Mouse (Mus musculus) G1E (cell line): ENCODE results near the gene Ptbp1.

Experiments used
- CTCF ChIP-seq: IDR thresholded peaks from 2 replicates; pipeline ENCODE4 v1.5.1; 2012; ENCODE audit warnings: low read depth, low read length, inconsistent platforms, mixed read lengths
- GATA1 ChIP-seq: IDR thresholded peaks from 2 replicates; pipeline ENCODE4 v1.6.1; 2012; ENCODE audit warnings: borderline replicate concordance, low read length, inconsistent platforms, mixed read lengths
- GATA2 ChIP-seq: IDR thresholded peaks from 2 replicates; pipeline ENCODE4 v1.6.1; 2012; ENCODE audit warnings: low read depth, low read length, inconsistent platforms, borderline replicate concordance
- POLR2AphosphoS5 ChIP-seq: IDR thresholded peaks from 2 replicates; pipeline ENCODE4 v1.6.1; 2012; ENCODE audit warnings: low read depth, low read length, inconsistent platforms; ENCODE audit not compliant: insufficient replicate concordance
- TAL1 ChIP-seq: conservative IDR thresholded peaks from 2 replicates; pipeline ENCODE4 v1.6.1; 2012; ENCODE audit warnings: low read depth, low read length, inconsistent platforms, mixed read lengths

GRCm38 (mm10) chr10:79849941-79850628 lies 4.1 kb upstream of the Ptbp1 start:
- TF ChIP-seq CTCF (no peak), GATA1 (no peak), POLR2AphosphoS5 (no peak), TAL1 (no peak), GATA2 (no peak)
